Mouse (Mus musculus) liver, adult 2 months (tissue): ENCODE results near the gene Slc17a7.

Experiments
- CTCF ChIP-seq: fragments of 200-500 bp; IDR thresholded peaks from 2 replicates; pipeline ENCODE4 v1.5.1; 2011; ENCODE audit warnings: low read depth, low read length, control low read depth
- POLR2A ChIP-seq: fragments of 200-500 bp; IDR thresholded peaks from 2 replicates; pipeline ENCODE4 v1.6.1; 2011; ENCODE audit warnings: low read length, control low read depth; ENCODE audit not compliant: insufficient read depth; ENCODE audit errors: extremely low read depth

DNA sequence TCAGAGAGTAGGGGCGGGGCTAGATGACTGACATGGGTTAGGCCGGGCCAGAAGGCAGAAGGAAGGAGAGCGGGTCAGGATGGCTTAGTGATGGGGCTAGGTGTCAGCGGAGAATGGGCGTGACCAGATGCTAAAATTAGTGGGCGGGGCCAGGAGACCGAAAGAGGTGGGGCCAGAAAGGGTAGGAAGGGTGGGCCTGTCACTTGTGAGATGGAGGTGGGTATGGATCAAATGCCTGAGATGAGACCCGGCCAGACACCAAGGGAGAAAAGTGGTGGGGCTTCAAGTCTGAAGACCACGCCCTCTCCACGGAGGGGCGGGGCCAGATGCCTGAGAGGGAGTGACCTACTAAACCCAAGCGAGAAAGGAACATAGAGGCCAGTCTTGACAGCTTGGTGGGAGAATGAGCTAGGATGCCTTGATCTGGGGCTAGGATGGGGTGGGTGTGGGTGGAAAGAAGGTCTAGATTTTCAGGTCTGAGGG, 29.2 kb upstream of the Slc17a7 start:
- TF ChIP-seq CTCF, result no peak
- no peak for TF ChIP-seq POLR2A
